Mouse (Mus musculus): ENCODE data around the gene Hnrnpu. TPM values are rescaled to one million over a fixed set of nuclear protein-coding genes. Genes with fewer than 3 reads are reported as not detected.
A peak's percentile ranks its signal among the peaks of the same experiment; 100 is the strongest.

Gene Hnrnpu
- polyA plus RNA-seq, 1 experiment from 2014 or later = 313 TPM

GRCm38 (mm10) chr1:178275174-178275730, 62.3 kb downstream of the Hnrnpu start:
- Histone ChIP-seq H3K27me3 (ENCODE audit: control insufficient read depth, insufficient read depth, low read length) (no peaks in the 10 kb centered on the region), H3K4me1 (replicated peaks; ENCODE audit: control insufficient read depth, insufficient read depth, low read length) (no peaks in the 10 kb centered on the region), H3K9me3 (ENCODE audit: control insufficient read depth, low read length) (no peaks in the 10 kb centered on the region), H3K9ac (peak overlapping the region; percentile 88; the same call in 1 of the 2 replicates), H3K36me3 (replicated peaks; ENCODE audit: control insufficient read depth, insufficient read depth) (no peaks in the 10 kb centered on the region), H3K4me3 (replicated peaks; ENCODE audit: low read length) (peak overlapping the region; percentile 53), H3K4me2 (replicated peaks) (peak overlapping the region; percentile 75), H3K27ac (peak overlapping the region; percentile 87; the same call in 1 of the 2 replicates)
- no peak; the same call in 1 of the 2 replicates for ATAC-seq (ENCODE audit: low FRiP score)
- WGBS = 51% methylated on average over 9 of the region's 9 CpGs
- DNase-seq (ENCODE audit: low spot score) = no peak

Small RNAs within 50 kb of the gene (microRNA-seq; reads per million reads assigned to microRNA genes)
- gene Gm27458 = not detected

Other genes with a start within 250 kb of the Hnrnpu start
- gene Desi2, start 150.4 kb downstream of the Hnrnpu start, polyA plus RNA-seq (2014; fragmentation: Nextera tagmentation; extraction: Ambion mirVana) = 22.5 and 22.6 TPM in 2 replicates
- gene Cox20, start 18.7 kb downstream of the Hnrnpu start, polyA plus RNA-seq (2014; fragmentation: Nextera tagmentation; extraction: Ambion mirVana) = 102 and 134 TPM in 2 replicates
- 8.8 and 11.2 TPM in 2 replicates for gene Efcab2, start 68.3 kb upstream of the Hnrnpu start, polyA plus RNA-seq (2014; fragmentation: Nextera tagmentation; extraction: Ambion mirVana)
- 15.8 and 16.1 TPM in 2 replicates for gene Kif26b, start 191.3 kb upstream of the Hnrnpu start, polyA plus RNA-seq (2014; fragmentation: Nextera tagmentation; extraction: Ambion mirVana)